Mouse (Mus musculus) hindbrain, postnatal 0 days (tissue): ENCODE measurements around the gene Pln. TPM values are rescaled to one million over a fixed set of nuclear protein-coding genes. Genes with fewer than 3 reads are reported as not detected.

Source experiments
- ATAC-seq: fragments of 200-750 bp; cut with Nextera tagmentation; 2 replicates; pipeline ENCODE4 v1.8.0; 2017; ENCODE audit warnings: mild to moderate bottlenecking, moderate TSS enrichment, moderate library complexity
- DNase-seq: peaks from one replicate; pipeline ENCODE4 v3.0.0-alpha.2; 2015; ENCODE audit warnings: low spot score
- H3K27ac ChIP-seq: fragments of 300-500 bp; sonication (generic); 2 replicates; pipeline ENCODE4 v1.5.1; 2014; ENCODE audit warnings: mild to moderate bottlenecking
- H3K27me3 ChIP-seq: fragments of 300-500 bp; sonication (generic); 2 replicates; pipeline ENCODE4 v1.6.1; 2014; ENCODE audit warnings: low read length, mixed read lengths; ENCODE audit not compliant: insufficient read depth
- H3K36me3 ChIP-seq: fragments of 300-500 bp; sonication (generic); 2 replicates; pipeline ENCODE4 v1.6.1; 2014; ENCODE audit warnings: low read length, mixed read lengths; ENCODE audit not compliant: insufficient read depth
- H3K4me1 ChIP-seq: fragments of 300-500 bp; sonication (generic); 2 replicates; pipeline ENCODE4 v1.6.1; 2014; ENCODE audit warnings: antibody characterized with exemption, low read length, mixed read lengths; ENCODE audit not compliant: insufficient read depth
- H3K4me2 ChIP-seq: fragments of 300-500 bp; sonication (generic); 2 replicates; pipeline ENCODE4 v1.6.1; 2014; ENCODE audit warnings: low read depth, mild to moderate bottlenecking, low read length, moderate library complexity, mixed read lengths
- H3K4me3 ChIP-seq: fragments of 300-500 bp; sonication (generic); 2 replicates; pipeline ENCODE4 v1.5.1; 2014; ENCODE audit warnings: low read length
- H3K9ac ChIP-seq: fragments of 300-500 bp; sonication (generic); replicated peaks from 2 replicates; pipeline ENCODE4 v1.6.1; 2014; ENCODE audit warnings: mild to moderate bottlenecking, low read length, moderate library complexity, mixed read lengths
- H3K9me3 ChIP-seq: fragments of 300-500 bp; sonication (generic); 2 replicates; pipeline ENCODE4 v1.6.1; 2016; ENCODE audit warnings: low read length, mixed read lengths
- CTCF ChIP-seq: IDR thresholded peaks from 2 replicates; pipeline ENCODE4 v1.5.1; 2016; ENCODE audit warnings: antibody characterized with exemption, control low read depth, low read depth
- WGBS: fragments of 180-500 bp; shearing (Covaris S2); extraction: QIAGEN DNeasy Blood & Tissue Kit; methylation state at CpG from one replicate; pipeline ENCODE4 v1.1.7; 2014; 5-methylcytosine and 5-hydroxymethylcytosine counted together
- polyA plus RNA-seq: library from polyadenylated mRNA; unstranded; fragments of >200 nt; fragmentation: Nextera tagmentation; extraction: Ambion mirVana; gene quantifications from 2 replicates; pipeline ENCODE4 v1.2.1, GENCODE M21; 2015
- total RNA-seq: library from RNA; depleted of rRNA; stranded (reverse); fragments of >200 nt; gene quantifications from 2 replicates; pipeline ENCODE4 v1.2.3, GENCODE M21; 2014; rRNA removed

Pln gene
- total and polyA plus RNA-seq, 2 experiments from 2014 or later: 0.53 to 2.9 TPM

GRCm38 (mm10) chr10:53379709-53380106, 42.2 kb downstream of the Pln start, which contains the start of gene Cep85l:
Gene Cep85l (minus strand): TSS chr10:53379947.
- Histone ChIP-seq H3K4me3 (peak within 1 kb of the TSS; percentile 98), H3K27ac (peak within 1 kb of the TSS; percentile 98), H3K4me2 (peak within 1 kb of the TSS; percentile 63), H3K4me1 (peaks cover 15% of the 10 kb centered on the region; the same call in 1 of the 2 replicates), H3K36me3 (no peaks in the 10 kb centered on the region), H3K9ac (peak within 1 kb of the TSS; percentile 100), H3K27me3 (no peaks in the 10 kb centered on the region), H3K9me3 (no peaks in the 10 kb centered on the region)
- WGBS: 1% methylated on average over 31 of the region's 31 CpGs
- peak; percentile 98 for ATAC-seq
- TF ChIP-seq CTCF: no peak
- peak; percentile 95 for DNase-seq

- no peak overlapping the region for H3K4me3 ChIP-seq
- H3K27me3 ChIP-seq: no peaks in the 10 kb centered on the region
- no peaks in the 10 kb centered on the region for H3K9me3 ChIP-seq
- no peak overlapping the region for H3K27ac ChIP-seq
- WGBS: 67% methylated on average over 7 of the region's 7 CpGs
- ATAC-seq: no peak
- no peak for TF ChIP-seq CTCF
- no peaks in the 10 kb centered on the region for H3K36me3 ChIP-seq
- peaks cover 5% of the 10 kb centered on the region; the same call in 1 of the 2 replicates for H3K4me1 ChIP-seq
- DNase-seq: no peak
- H3K4me2 ChIP-seq: no peak overlapping the region
- H3K9ac ChIP-seq: no peak overlapping the region
Measured at GRCm38 (mm10) chr10:53382696-53383365, 45.4 kb downstream of the Pln start.

- Histone ChIP-seq H3K4me3 (no peak overlapping the region), H3K4me2 (no peak overlapping the region), H3K4me1 (no peaks in the 10 kb centered on the region), H3K36me3 (no peaks in the 10 kb centered on the region), H3K9ac (no peak overlapping the region), H3K9me3 (no peaks in the 10 kb centered on the region), H3K27me3 (no peaks in the 10 kb centered on the region), H3K27ac (no peak overlapping the region)
- no peak for TF ChIP-seq CTCF
- 97% methylated on average over 1 of the region's 1 CpGs for WGBS
- no peak for ATAC-seq
- no peak for DNase-seq
Measured at GRCm38 (mm10) chr10:53384896-53385295, 47.4 kb downstream of the Pln start.

- Histone ChIP-seq H3K4me1 (no peaks in the 10 kb centered on the region), H3K36me3 (no peaks in the 10 kb centered on the region), H3K9me3 (no peaks in the 10 kb centered on the region), H3K4me2 (no peak overlapping the region), H3K4me3 (no peak overlapping the region), H3K9ac (no peak overlapping the region), H3K27me3 (no peaks in the 10 kb centered on the region), H3K27ac (no peak overlapping the region)
- ATAC-seq: no peak
- no peak for TF ChIP-seq CTCF
- no peak for DNase-seq
- 76% methylated on average over 5 of the region's 5 CpGs for WGBS
Measured at GRCm38 (mm10) chr10:53385438-53385837, 48.0 kb downstream of the Pln start.

GRCm38 (mm10) chr10:53388227-53388920, 50.9 kb downstream of the Pln start:
- H3K4me2 ChIP-seq: no peak overlapping the region
- ATAC-seq (no peak), DNase-seq (no peak)
- H3K9me3 ChIP-seq: no peaks in the 10 kb centered on the region
- no peak for TF ChIP-seq CTCF
- WGBS: 62% methylated on average over 6 of the region's 6 CpGs
- H3K36me3 ChIP-seq: no peaks in the 10 kb centered on the region
- H3K4me1 ChIP-seq: no peaks in the 10 kb centered on the region
- no peak overlapping the region for H3K4me3 ChIP-seq
- H3K9ac ChIP-seq: no peak overlapping the region
- H3K27ac ChIP-seq: no peak overlapping the region
- no peaks in the 10 kb centered on the region for H3K27me3 ChIP-seq

- TF ChIP-seq CTCF: no peak
Measured at GRCm38 (mm10) chr10:53394923-53395629, 57.6 kb downstream of the Pln start.

More at GRCm38 (mm10) chr10:53394923-53395629, 57.6 kb downstream of the Pln start:
- no peaks in the 10 kb centered on the region for H3K36me3 ChIP-seq
- H3K4me1 ChIP-seq: no peaks in the 10 kb centered on the region
- no peaks in the 10 kb centered on the region for H3K27me3 ChIP-seq
- no peak overlapping the region for H3K9ac ChIP-seq
- DNase-seq: no peak
- H3K4me2 ChIP-seq: no peak overlapping the region
- ATAC-seq: no peak
- H3K27ac ChIP-seq: no peak overlapping the region
- H3K4me3 ChIP-seq: no peak overlapping the region
- 66% methylated on average over 9 of the region's 9 CpGs for WGBS
- no peaks in the 10 kb centered on the region for H3K9me3 ChIP-seq

Other genes starting within 250 kb of the Pln start
- gene Cep85l, start 42.3 kb downstream of the Pln start, total RNA-seq: 15.4 and 16.2 TPM in 2 replicates
- gene Cep85l, start 42.3 kb downstream of the Pln start, polyA plus RNA-seq: 7.2 and 8.2 TPM in 2 replicates